ENCODE assay signal across 30 mouse cellular contexts in the genomic region with DNA sequence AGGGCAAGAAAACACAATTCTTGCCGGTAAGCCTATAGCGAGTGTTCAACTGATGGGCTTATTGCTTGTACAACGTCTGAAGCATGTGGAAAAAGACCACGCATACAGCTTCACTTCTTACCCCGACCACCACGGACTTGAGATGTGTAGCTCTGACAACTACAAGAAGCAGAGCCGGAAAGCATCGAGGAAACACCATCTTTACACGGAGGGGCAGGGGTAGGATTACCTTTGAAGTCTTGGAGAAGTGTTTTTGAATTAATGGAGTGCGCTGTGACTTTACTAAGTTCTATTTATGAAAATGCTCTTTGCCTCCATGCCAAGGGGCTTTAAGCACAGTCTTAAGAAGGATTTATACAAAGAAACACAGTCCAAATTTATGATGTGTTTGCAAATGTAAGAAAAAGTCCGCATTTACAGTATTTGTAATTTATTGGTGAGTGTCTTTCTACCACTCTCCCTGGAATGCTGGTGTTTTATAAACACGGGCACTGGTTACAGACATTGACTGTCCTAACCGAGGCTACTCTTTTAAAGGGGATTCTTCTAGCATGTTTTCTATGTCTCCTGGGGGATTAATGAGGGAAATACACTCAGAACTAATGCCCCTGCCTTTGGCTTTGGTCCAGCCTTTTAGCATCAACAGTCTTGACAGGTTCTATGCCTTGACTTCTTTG.
A peak's percentile ranks its signal among the peaks of the same experiment; 100 is the strongest.
DNase-seq lines count a peak whose midpoint lies in the region; ATAC-seq lines count a peak whose summit lies in the region.
"Had no signal": no experiment of that assay in that cellular context is flagged by ENCODE, and none has a peak within 500 bp of the region (broad histone marks: within the 10 kb centered on the region; RNA-seq: fewer than 3 reads in every experiment).

No protein-coding gene starts in this region.

- ATAC-seq in lung, embryonic 16.5 days (ENCODE audit: low read depth): peak; percentile 94
- peak; percentile 53; the same call in 1 of the 2 replicates for ATAC-seq in stomach, embryonic 15.5 days (ENCODE audit: insufficient read depth, low FRiP score, low read depth)
- no peak for ATAC-seq in forebrain, embryonic 13.5 days
- ATAC-seq: forebrain, embryonic 16.5 days; hindbrain, embryonic 16.5 days; liver, embryonic 12.5 days; liver, postnatal 0 days had no signal

- no peaks in the 10 kb centered on the region; the same call in 1 of the 2 replicates for H3K27me3 ChIP-seq in lung, embryonic 16.5 days (ENCODE audit: control insufficient read depth, insufficient read depth, low read depth, low read length)
- H3K27me3 ChIP-seq in stomach, embryonic 15.5 days (replicated peaks): no peaks in the 10 kb centered on the region
- H3K27me3 ChIP-seq in forebrain, embryonic 13.5 days: 0 out of 2 replicates have a peak, but pooled peaks cover 4% of the 10 kb centered on the region

- no peaks in the 10 kb centered on the region for H3K9me3 ChIP-seq in lung, embryonic 16.5 days (ENCODE audit: control insufficient read depth, low read length)
- no peaks in the 10 kb centered on the region for H3K9me3 ChIP-seq in stomach, embryonic 15.5 days
- H3K9me3 ChIP-seq in forebrain, embryonic 13.5 days (replicated peaks): no peaks in the 10 kb centered on the region
- H3K9me3 ChIP-seq: embryonic facial prominence, embryonic 13.5 days; forebrain, embryonic 10.5 days; G1E; hindbrain, embryonic 10.5 days; liver, embryonic 12.5 days had no signal

- DNase-seq in heart, adult 11 months: peak; percentile 34
- DNase-seq in heart, postnatal 25 days (ENCODE audit: low spot score): no peak
- DNase-seq in lung, postnatal 25 days (ENCODE audit: low spot score): no peak
- peak; percentile 32 for DNase-seq in forelimb bud, embryonic 11.5 days (ENCODE audit: low read depth, low spot score)
- no peak for DNase-seq in adrenal gland, postnatal 25 days
- DNase-seq: adrenal gland, postnatal 10 days; cerebellum, adult 11 months; cerebellum, adult 9-10 months; cerebellum, postnatal 36 days; heart, postnatal 10 days; kidney, adult 11 months; kidney, postnatal 14 days; layer of hippocampus, adult 9-11 months; left cerebral cortex, postnatal 4 days; liver, postnatal 0 days; midbrain, embryonic 14.5 days; right cerebral cortex, adult 18-20 months; spleen, adult 18-20 months had no signal

- H3K4me3 ChIP-seq in lung, embryonic 16.5 days (ENCODE audit: low read length): no peak overlapping the region
- no peak overlapping the region for H3K4me3 ChIP-seq in stomach, embryonic 15.5 days (replicated peaks)
- no peak overlapping the region for H3K4me3 ChIP-seq in forebrain, embryonic 13.5 days
- H3K4me3 ChIP-seq: embryonic facial prominence, embryonic 13.5 days; forebrain, embryonic 10.5 days; heart, embryonic 13.5 days; hindbrain, embryonic 10.5 days; liver, embryonic 12.5 days; megakaryocyte, embryonic 14.5 days had no signal

- no peaks in the 10 kb centered on the region for H3K4me1 ChIP-seq in lung, embryonic 16.5 days (replicated peaks; ENCODE audit: control insufficient read depth, insufficient read depth, low read length)
- no peaks in the 10 kb centered on the region for H3K4me1 ChIP-seq in stomach, embryonic 15.5 days
- H3K4me1 ChIP-seq in forebrain, embryonic 13.5 days: no peaks in the 10 kb centered on the region
- H3K4me1 ChIP-seq: embryonic facial prominence, embryonic 13.5 days; forebrain, embryonic 10.5 days; heart, embryonic 13.5 days; liver, embryonic 12.5 days; megakaryocyte, embryonic 14.5 days had no signal

- no peaks in the 10 kb centered on the region for H3K36me3 ChIP-seq in lung, embryonic 16.5 days (ENCODE audit: control insufficient read depth, insufficient read depth, low read length)
- H3K36me3 ChIP-seq in stomach, embryonic 15.5 days: no peaks in the 10 kb centered on the region
- H3K36me3 ChIP-seq in forebrain, embryonic 13.5 days (ENCODE audit: poor library complexity, severe bottlenecking): no peaks in the 10 kb centered on the region
- H3K36me3 ChIP-seq: embryonic facial prominence, embryonic 13.5 days; forebrain, embryonic 10.5 days; G1E; heart, embryonic 13.5 days; hindbrain, embryonic 10.5 days; liver, embryonic 12.5 days had no signal

- WGBS in lung, embryonic 16.5 days: 28% methylated on average over 13 of the region's 13 CpGs
- WGBS in stomach, embryonic 15.5 days: 33% methylated on average over 13 of the region's 13 CpGs
- 77% methylated on average over 13 of the region's 13 CpGs for WGBS in forebrain, embryonic 13.5 days

- no peak overlapping the region for H3K4me2 ChIP-seq in lung, embryonic 16.5 days (ENCODE audit: low read depth, low read length)
- no peak overlapping the region for H3K4me2 ChIP-seq in stomach, embryonic 15.5 days
- H3K4me2 ChIP-seq in forebrain, embryonic 13.5 days: no peak overlapping the region
- H3K4me2 ChIP-seq: embryonic facial prominence, embryonic 13.5 days; heart, embryonic 13.5 days; liver, embryonic 12.5 days had no signal

- H3K9ac ChIP-seq in lung, embryonic 16.5 days (ENCODE audit: low read length): no peak overlapping the region
- no peak overlapping the region for H3K9ac ChIP-seq in stomach, embryonic 15.5 days
- H3K9ac ChIP-seq in forebrain, embryonic 13.5 days: no peak overlapping the region
- H3K9ac ChIP-seq: embryonic facial prominence, embryonic 13.5 days; heart, embryonic 13.5 days; liver, embryonic 12.5 days; liver, postnatal 0 days had no signal

- peak overlapping the region; percentile 66 for H3K27ac ChIP-seq in lung, embryonic 16.5 days (ENCODE audit: low read length)
- H3K27ac ChIP-seq in stomach, embryonic 15.5 days: no peak overlapping the region
- no peak overlapping the region for H3K27ac ChIP-seq in forebrain, embryonic 13.5 days
- H3K27ac ChIP-seq: embryonic facial prominence, embryonic 13.5 days; forebrain, embryonic 10.5 days; heart, embryonic 13.5 days; hindbrain, embryonic 10.5 days; liver, embryonic 12.5 days had no signal

- intact Hi-C loops in heart, postnatal 25 days (cut with DNase I): no loop called here

Comparison
In these comparisons a context has a peak if more than half of its experiments do, and no peak if none do; other contexts are left out.
1. DNase-seq: peak in heart, adult 11 months (single experiment) and forelimb bud, embryonic 11.5 days (single experiment); none in heart, postnatal 25 days (single experiment), lung, postnatal 25 days (single experiment) and adrenal gland, postnatal 25 days (single experiment).